Mouse (Mus musculus) olfactory bulb, adult 2 months (tissue): ENCODE results near the gene Inpp5f. TPM values are rescaled to one million over a fixed set of nuclear protein-coding genes. Genes with fewer than 3 reads are reported as not detected.

Experiments
- H3K27ac ChIP-seq: fragments of 200-500 bp; 2 replicates; pipeline ENCODE4 v1.5.1; 2012; ENCODE audit warnings: low read depth, low read length; ENCODE audit not compliant: insufficient read depth
- H3K4me1 ChIP-seq: fragments of 200-500 bp; 2 replicates; pipeline ENCODE4 v1.6.1; 2012; ENCODE audit warnings: low read length; ENCODE audit not compliant: control insufficient read depth, insufficient read depth
- H3K4me3 ChIP-seq: fragments of 200-500 bp; 2 replicates; pipeline ENCODE4 v1.5.1; 2012; ENCODE audit warnings: mild to moderate bottlenecking, low read depth, low read length, moderate library complexity; ENCODE audit not compliant: insufficient read depth
- CTCF ChIP-seq: fragments of 200-500 bp; IDR thresholded peaks from 2 replicates; pipeline ENCODE4 v1.5.1; 2012; ENCODE audit warnings: low read depth, mild to moderate bottlenecking, low read length, moderate library complexity; ENCODE audit not compliant: insufficient read depth
- POLR2A ChIP-seq: fragments of 200-500 bp; IDR thresholded peaks from 2 replicates; pipeline ENCODE4 v1.6.1; 2012; ENCODE audit warnings: mild to moderate bottlenecking, low read depth, low read length, moderate library complexity; ENCODE audit not compliant: insufficient read depth
- WGBS: fragments of 180-500 bp; shearing (Covaris S2); methylation state at CpG from one replicate; pipeline ENCODE4 v1.1.7; 2018; 5-methylcytosine and 5-hydroxymethylcytosine counted together
- polyA plus RNA-seq: library from polyadenylated mRNA; stranded (reverse); fragments of >200 nt; gene quantifications from 2 replicates; pipeline ENCODE4 v1.2.4, GENCODE M21; 2012; ENCODE audit warnings: low replicate concordance; ENCODE audit not compliant: missing spikeins, insufficient read depth, insufficient read length

Inpp5f gene
- polyA plus RNA-seq, 1 experiment, result not detected

- Histone ChIP-seq H3K27ac (no peak overlapping the region), H3K4me3 (no peak overlapping the region), H3K4me1 (peaks cover 6% of the 10 kb centered on the region)
- WGBS, result 84% methylated on average over 2 of the region's 2 CpGs
- no peak for TF ChIP-seq CTCF
- no peak for TF ChIP-seq POLR2A
Measured at GRCm38 (mm10) chr7:128613578-128613977, 2.5 kb downstream of the Inpp5f start.

- H3K4me1 ChIP-seq, result peaks cover 5% of the 10 kb centered on the region
- H3K27ac ChIP-seq, result no peak overlapping the region
- TF ChIP-seq POLR2A (no peak), CTCF (no peak)
- H3K4me3 ChIP-seq, result no peak overlapping the region
- 93% methylated on average over 1 of the region's 1 CpGs for WGBS
Measured at GRCm38 (mm10) chr7:128617587-128617986, 6.5 kb downstream of the Inpp5f start.

DNA sequence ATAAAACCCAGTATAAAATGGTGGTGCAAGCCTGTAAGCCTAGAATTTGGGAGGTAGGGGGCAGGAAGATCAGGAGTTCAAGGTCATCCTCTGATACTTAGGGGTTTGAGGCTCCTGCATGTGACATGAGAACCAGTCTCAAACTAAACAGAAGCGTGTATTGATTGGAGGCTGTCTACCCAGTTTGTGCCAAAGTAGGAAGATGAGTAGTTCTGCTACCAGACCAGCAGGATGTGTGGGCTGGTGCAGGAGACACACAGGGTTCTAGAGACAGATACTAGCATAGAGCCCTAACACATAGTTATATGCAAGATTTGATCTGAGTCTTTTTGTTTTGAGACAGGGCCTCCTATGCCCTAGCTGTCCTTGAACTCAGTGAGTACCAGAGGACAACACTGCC is 9.1 kb downstream of the Inpp5f start:
- WGBS, result 93% methylated on average over 1 of the region's 1 CpGs
- Histone ChIP-seq H3K27ac (no peak overlapping the region), H3K4me3 (no peak overlapping the region), H3K4me1 (peaks cover 3% of the 10 kb centered on the region)
- TF ChIP-seq POLR2A, result no peak
- no peak for TF ChIP-seq CTCF

DNA sequence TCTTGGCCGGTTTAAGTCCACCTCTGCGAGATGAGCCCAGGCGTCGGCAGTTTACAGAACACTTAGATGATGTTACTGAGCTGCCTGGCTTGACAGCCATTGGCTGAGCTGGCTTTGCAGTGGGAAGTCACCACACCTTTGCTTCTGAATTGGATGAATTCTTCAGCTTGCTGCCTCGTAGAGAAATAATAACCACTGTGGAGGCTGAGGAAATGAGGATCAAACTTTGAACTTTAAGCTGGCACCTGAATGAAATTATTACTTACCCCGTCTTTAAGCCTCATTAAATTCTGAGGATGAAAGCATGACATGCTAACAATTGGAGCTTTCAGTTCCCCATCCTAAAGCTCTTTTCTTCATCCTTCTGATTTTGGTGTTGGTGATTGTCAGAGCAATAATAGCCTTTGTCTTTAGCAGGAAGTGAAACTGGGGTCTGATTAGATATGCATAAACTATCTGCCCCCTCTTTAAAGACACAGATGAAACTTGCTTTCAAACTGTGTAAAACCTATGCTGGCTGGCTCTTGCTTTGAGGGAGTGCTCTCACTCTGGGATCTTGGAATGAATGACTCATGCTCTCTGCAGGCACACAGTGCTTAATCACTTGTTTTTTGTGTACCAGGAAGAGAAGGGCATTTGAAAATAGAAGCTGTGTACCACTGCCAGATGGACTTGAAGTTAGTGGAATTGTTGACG is 11.3 kb downstream of the Inpp5f start:
- TF ChIP-seq POLR2A (no peak), CTCF (no peak)
- no peak overlapping the region for H3K4me3 ChIP-seq
- 39% methylated on average over 7 of the region's 7 CpGs for WGBS
- H3K27ac ChIP-seq, result peak overlapping the region; percentile 40; the same call in 1 of the 2 replicates
- H3K4me1 ChIP-seq, result peaks cover 3% of the 10 kb centered on the region

- H3K27ac ChIP-seq, result 0 out of 2 replicates have a peak overlapping the region, but pooled peaks have one; percentile 51
- no peak for TF ChIP-seq POLR2A
- no peak for TF ChIP-seq CTCF
- peaks cover 3% of the 10 kb centered on the region for H3K4me1 ChIP-seq
- 26% methylated on average over 2 of the region's 2 CpGs for WGBS
- no peak overlapping the region for H3K4me3 ChIP-seq
Measured at GRCm38 (mm10) chr7:128622994-128623393, 11.9 kb downstream of the Inpp5f start.

- Histone ChIP-seq H3K27ac (no peak overlapping the region), H3K4me3 (no peak overlapping the region), H3K4me1 (peaks cover 3% of the 10 kb centered on the region)
- TF ChIP-seq CTCF (no peak), POLR2A (no peak)
- 61% methylated on average over 2 of the region's 2 CpGs for WGBS
Measured at GRCm38 (mm10) chr7:128625382-128625781, 14.3 kb downstream of the Inpp5f start.

DNA sequence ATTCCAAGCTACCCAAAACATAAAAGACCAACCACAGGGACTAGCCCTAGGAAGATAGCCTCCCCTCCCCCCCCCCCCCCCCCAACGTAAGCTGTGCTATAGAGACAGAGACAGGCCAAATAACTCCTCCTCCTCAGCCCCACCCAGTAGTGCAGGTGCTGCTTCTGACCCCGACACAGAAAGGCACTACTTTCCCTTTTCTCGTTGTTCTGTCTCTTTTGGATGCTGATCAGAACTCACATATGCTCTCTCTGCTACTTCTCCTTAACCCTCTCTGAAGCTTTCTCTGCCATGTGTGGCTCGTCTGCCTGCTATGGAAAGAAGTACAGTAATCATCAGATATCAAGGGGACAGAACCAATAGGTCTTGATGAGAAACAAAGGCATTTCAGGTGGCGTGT is 15.5 kb downstream of the Inpp5f start:
- Histone ChIP-seq H3K27ac (no peak overlapping the region), H3K4me3 (no peak overlapping the region), H3K4me1 (peaks cover 3% of the 10 kb centered on the region)
- TF ChIP-seq POLR2A (no peak), CTCF (no peak)
- WGBS, result 89% methylated on average over 5 of the region's 5 CpGs

GRCm38 (mm10) chr7:128627251-128627650 is 16.1 kb downstream of the Inpp5f start:
- 90% methylated on average over 2 of the region's 2 CpGs for WGBS

DNA sequence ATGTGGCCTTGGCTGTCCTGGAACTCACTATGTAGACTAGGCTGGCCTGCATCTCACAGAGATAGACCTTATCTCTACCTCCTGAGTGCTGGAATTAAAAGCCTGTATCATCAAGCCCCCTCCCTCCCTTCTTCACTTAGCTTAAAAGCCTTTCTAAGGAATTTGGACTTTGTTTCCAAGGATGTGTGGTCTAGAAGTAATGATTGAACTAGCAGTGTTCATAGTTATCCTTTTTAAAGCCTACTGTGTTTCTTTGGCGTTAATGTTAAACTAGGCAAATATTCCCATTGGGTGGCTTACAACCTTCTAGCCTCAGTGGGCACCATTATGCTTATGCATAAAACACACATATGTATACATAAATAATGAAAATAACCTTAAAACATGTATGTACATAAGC is 16.6 kb downstream of the Inpp5f start:
- Histone ChIP-seq H3K27ac (no peak overlapping the region), H3K4me1 (no peaks in the 10 kb centered on the region), H3K4me3 (no peak overlapping the region)
- WGBS, result 91% methylated on average over 1 of the region's 1 CpGs
- no peak for TF ChIP-seq POLR2A
- TF ChIP-seq CTCF, result no peak

More at GRCm38 (mm10) chr7:128627251-128627650, 16.1 kb downstream of the Inpp5f start:
- TF ChIP-seq CTCF (no peak), POLR2A (no peak)
- no peak overlapping the region for H3K4me3 ChIP-seq
- H3K27ac ChIP-seq, result no peak overlapping the region
- H3K4me1 ChIP-seq, result peaks cover under 1% of the 10 kb centered on the region; the same call in 1 of the 2 replicates

GRCm38 (mm10) chr7:128633156-128633555 is 22.0 kb downstream of the Inpp5f start:
- no peaks in the 10 kb centered on the region for H3K4me1 ChIP-seq
- no peak overlapping the region for H3K4me3 ChIP-seq
- no peak overlapping the region for H3K27ac ChIP-seq
- no peak for TF ChIP-seq POLR2A
- TF ChIP-seq CTCF, result no peak
- WGBS, result 86% methylated on average over 4 of the region's 4 CpGs
